Mouse (Mus musculus) ES-CJ7 (cell line): Measurements from ENCODE around the gene Kmt5a.
"Not testable (repeated sequence)": the region's sequence is repeated elsewhere in the genome, so short reads cannot be mapped to it uniquely, and the experiment has no call there.

Experiments used
- DNase-seq: peaks from one replicate; pipeline ENCODE4 v3.0.0; 2011; ENCODE audit warnings: low read depth, low spot score

Gene Kmt5a

DNA sequence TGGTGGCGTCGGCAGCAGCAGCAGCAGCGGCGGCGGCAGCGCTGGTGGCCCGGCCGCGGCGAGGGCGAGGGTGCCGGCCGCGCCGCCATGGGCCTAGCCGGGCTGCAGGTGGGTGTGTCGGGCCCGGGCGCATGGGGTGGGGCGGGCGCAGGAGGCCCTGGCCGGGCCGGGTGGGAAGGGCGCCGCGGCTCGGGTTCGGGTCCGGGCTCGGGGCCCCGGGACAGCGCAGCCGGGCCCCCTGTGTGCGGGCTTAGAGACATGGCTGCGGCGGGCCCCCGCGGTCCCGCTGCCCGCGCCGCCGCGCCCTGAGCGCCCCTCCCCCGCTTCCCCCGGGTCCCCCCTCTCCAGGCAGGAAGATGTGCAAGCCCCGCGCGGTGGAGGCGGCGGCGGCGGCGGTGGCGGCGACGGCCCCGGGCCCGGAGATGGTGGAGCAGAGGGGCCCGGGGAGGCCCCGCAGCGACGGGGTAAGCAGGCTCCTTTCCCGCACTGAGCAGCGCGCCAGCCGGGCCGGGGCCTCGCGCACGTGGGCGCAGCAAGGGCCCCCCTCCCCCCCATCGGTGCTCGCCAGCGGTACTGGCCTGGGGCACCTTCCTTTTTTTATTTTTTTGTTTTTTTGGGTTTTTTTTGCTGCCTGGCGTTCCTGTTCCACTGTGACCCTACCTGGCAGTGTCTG, 6.0 kb downstream of the Kmt5a start:
- DNase-seq = no peak

DNA sequence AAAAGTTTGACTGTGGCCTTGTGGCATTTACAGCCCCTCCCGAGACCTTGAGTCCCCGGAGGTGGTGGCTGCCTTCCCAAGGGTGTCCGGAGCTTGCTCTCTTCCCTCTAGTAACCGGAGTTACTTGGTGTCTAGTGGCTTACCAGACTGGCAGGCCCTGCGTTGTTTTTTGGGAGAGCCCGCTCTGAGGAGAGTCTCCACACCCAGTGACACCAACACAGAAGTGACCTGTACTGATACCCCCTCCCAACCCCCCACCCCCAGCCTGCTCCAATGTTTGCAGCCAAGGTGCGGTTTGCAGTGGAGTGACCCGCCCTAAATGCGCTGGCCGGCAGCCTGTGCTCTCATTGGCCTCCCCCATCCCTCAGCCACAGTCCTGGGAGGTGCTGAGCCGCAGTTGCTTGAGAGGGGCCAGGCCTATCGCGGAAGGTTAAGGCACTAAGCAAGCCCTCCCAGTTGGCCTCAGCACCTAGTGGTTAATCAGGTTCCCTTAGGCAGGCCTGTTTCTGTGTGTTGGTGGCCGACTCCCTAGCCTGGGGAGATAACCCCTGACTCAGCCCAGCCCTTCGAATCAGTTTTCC, 6.7 kb downstream of the Kmt5a start:
- DNase-seq = peak; percentile 91

DNA sequence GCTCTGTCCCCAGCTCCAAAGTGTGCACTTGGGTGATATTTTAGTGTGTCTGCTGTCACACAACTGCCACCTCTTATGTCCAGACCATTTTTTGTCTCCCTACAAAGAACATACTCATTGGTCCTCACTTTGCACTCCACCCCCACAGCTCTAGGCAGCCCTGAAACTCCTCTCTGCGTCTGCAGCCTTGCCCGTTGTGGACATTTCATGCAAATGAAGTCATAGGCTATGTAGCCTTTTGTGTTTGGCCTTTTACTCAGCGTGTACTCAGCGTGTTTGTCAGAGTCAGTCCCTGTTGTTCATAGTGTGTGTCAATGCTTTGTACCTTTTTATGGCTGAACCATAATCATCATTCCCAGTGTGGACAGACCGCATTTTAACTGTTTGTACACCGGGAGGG, 9.8 kb downstream of the Kmt5a start:
- DNase-seq = no peak

DNA sequence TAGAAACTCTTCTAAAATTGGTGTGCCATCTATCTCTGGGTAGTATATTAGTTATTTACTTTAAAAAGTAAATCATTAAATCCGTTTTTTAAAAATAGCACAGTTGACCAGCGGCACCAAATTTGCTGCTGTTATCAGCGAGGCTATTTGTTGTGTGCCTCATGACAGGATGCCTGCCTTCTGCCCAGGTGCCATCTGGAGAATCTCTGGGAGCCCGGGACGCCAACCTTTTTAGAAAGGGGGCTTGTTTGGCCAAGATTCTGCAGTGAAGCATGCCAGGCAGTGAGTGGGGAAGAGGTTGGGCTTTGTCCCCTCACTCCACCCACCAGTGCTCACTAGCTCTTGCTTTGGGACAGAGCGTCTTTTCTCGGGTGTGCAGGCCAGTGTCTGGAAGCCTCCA, 10.3 kb downstream of the Kmt5a start:
- no peak for DNase-seq

DNA sequence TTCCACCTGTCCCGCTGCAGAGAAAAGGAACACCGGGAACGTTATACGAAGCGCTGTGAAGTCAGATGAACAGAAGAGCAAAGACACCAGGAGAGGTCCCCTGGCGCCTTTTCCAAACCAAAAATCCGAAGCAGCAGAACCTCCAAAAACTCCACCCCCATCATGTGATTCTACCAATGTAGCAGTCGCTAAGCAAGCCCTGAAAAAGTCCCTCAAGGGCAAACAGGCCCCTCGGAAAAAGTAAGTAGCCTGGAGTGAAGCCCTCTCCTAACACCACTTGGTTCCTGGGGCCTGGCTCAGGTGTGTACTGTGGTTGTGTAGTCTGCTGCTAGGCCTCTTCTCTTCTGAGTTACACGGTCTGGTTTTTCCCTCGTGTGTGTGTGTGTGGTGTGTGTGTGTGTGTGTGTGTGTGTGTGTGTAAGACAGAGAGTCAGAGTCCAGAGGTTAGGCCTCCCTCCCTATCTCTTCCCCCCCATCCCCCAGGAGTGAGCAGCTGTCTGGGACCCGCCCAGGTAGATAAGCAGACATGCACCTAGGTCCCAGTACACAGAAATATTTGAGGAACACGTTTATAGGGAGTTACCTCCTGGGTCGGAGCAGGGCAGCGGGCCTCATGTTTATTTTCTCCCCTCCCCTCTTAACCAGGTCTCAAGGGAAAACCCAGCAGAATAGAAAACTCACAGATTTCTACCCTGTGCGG, 11.1 kb downstream of the Kmt5a start:
- no peak for DNase-seq

DNA sequence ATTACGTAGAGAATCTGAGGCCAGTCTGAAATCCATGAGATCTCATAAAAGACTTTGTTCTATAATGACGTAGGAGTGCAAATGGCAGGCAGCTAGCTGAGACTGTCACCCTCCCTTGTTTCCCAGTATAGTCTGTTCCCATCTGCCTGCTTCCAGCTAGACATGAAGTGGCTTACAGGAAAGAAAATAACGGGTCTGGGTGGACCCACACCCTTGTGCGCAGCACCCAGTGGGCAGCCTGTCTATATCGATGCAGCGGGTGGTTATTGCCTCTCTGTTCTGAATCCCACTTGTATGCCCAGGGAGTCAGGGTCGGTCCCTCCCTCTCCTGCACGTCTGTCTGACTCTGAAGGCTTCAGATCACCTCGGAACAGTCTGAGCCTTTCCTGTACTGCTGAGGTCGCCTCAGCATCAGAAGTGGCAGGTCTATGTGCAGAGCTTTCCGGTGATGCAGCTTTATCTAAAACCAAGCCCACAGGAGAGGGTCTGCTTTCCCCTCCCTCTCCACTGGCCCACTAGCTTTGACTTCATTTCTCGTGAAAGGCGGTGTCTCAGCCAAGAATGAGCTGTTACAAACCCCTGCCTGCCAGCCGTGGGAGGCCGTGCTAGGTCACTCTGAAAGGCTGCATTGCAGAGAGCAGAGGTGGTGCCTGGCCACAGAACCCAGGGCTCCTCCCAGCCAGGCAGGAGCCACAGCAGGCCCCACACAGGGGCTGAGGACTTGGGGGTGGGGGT, 12.9 kb downstream of the Kmt5a start:
- no peak for DNase-seq

DNA sequence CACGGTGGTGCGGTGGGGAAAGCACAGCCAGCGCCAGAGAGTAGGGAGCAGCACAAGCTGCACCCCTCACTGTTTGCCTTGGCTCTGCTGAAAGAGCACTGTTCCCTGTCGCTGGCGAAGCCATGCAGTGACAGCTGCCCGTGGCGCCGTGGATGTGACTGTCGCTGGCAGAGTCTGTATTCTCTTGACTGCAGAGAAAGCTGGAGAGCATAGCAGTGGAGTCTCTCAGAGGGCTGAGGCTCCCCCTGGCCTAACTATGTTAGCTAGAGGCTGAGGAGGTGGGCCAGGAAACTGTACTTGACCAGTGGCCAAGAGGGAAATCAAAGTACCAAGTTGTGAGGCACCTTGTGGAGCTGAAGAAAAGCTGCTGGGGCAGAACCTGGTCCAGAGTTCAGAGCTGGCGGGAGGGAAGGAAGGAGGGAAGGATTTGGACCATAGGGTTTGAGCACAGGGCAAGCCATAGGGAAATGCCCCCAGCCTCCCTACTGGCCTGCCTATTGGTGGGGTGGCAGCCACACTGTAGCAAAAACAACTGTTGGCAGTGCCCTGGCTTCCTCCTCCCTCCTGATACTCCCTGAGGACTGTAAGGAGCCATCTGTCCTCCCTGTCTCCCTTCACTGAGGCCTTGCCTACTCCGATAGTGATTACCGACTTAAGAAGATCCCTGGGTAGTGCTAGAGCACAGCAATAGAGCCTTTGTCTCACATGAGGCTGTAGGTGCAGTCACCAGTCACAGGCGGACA, 13.8 kb downstream of the Kmt5a start:
- no peak for DNase-seq

DNA sequence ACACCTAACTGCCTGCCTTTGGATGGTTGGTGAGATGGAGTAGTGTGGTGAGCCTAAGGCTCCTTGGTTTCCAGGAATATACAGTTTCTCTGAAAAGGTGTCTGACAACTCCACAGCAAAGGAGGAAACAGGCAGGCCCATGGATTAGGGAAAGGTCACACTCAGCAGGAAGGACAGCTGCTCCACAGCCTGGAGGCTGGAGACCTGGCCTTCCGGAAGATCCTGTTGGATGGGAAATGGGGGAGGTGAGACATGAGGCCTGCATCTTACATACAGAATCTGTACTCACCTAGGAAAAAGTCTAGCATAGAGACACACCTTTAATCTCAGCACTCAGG, 14.3 kb downstream of the Kmt5a start:
- DNase-seq = no peak

DNA sequence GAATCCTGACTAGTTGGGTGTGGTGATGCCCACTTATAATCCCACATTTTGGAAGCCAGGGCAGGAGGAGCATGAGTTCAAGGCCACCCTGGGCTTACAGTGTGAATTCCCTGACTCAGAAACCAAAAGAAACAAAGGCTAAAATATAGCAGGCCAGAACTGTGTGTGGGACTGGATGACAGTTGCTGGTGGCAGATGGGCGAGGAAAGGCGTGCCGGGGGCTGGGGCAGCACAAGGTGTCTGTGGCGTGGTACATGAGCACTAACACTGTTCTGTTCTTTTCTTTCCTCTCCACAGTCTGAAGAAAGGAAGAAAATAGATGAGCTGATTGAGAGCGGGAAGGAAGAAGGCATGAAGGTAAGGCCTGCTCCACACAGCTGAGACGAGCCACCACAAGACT, 17.0 kb downstream of the Kmt5a start:
- DNase-seq = no peak

DNA sequence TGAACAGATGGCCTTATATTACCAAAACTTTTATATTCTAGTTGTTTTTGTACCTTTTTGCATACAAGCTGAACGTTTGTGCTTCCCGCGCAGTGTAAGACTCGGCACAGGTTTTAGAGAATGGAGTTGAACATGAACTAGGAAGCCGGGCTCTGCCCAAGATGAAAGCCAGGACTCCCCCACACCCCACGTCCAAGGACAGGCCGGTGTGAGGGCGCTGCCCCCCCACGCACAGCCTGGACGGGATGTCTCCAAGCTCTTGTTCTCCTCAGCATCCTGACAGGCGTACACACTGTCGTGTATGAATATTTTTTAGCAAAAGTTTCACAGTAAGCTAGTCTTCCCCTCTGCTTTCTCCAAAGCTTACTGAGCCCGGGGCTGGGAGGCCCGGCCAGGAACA, 21.2 kb downstream of the Kmt5a start:
- DNase-seq = not testable (repeated sequence)

DNA sequence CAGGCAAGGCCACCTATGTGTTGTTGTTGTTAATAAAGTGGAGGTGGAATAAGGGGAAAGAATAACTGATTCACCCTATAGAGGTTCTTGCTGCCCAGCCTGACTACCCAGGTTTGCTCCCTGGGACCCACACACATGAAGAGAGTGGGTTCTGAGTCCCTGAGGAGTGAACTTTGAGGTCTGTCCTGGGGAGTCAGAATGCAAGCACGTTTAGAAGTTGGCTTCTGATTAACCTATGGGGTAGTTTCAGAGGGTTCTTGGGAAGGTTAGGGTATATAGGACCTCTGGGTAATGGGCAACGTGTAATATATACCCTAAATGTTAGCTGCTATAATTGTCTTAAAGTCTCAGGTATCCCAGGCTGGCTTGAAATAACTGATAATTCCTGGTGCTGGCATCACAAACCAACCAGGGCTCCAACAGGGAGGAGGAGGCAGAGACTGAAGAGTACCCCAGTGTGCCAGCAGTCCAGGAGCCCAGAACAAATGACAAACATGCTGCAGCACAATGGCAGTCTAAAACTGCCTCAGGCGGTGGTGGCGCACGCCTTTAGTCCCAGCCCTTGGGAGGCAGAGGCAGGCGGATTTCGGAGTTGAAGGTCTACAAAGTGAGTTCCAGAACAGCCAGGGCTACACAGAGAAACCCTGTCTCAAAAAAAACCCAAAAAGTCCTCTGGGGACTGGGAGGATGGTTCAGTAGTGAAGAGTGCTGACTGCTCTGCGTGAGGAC, 22.7 kb downstream of the Kmt5a start:
- no peak for DNase-seq

DNA sequence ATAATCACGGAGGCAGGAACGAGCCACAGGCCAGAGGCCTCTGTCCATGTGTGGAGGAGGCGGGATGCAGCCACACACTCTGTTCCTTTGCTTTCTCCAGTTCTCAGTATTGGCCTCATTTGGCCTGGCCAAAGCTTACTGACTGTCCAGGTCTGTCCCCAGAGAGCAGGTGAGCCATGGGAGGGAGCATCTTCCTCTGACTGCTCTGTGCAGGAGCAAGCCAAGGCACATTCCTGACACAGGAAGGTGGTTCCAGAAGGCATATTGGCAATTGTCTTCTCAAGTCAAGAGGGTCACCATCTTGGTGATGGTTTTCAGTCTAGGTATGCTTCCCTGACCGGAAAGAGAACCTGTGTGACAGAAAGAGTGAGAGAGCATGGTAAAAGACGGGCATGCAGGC, 23.7 kb downstream of the Kmt5a start:
- no peak for DNase-seq

DNA sequence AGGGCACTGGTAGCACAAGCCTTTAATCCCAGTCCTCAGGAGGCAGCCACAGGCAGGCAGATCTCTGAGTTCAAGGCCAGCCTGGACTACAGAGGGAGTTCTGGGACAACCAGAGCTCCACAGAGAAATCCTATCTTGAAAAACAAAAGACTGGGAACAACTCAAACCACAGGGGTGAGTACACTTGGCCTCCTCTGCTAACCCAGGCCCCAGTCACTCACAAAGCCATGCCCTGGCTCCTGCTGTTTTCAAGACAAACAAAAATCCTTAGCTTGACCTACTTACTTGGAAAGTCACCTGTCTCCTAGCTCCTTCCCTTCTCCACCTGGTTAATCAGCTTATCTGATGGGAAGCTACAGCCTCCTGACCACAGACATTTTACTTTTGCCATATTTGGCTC, 25.2 kb downstream of the Kmt5a start:
- DNase-seq = peak; percentile 65

DNA sequence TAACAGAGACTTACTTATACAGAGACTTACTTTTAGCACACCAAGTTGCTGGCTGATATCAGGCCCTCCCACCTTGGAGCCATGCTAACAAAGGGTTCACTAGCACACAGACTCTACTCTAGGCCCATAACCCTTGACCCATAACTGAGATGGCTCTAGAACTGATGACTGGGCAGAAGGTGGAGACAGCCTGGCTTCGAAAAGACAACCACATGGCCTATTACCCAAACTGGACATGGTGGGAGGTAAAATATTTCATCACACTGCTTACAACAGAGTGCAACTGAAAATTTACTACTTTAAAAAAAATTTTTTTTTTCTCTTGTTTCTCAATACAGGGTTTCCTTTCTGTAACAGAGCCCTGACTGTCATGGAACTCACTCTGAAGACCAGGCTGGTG, 28.0 kb downstream of the Kmt5a start:
- DNase-seq = no peak

DNA sequence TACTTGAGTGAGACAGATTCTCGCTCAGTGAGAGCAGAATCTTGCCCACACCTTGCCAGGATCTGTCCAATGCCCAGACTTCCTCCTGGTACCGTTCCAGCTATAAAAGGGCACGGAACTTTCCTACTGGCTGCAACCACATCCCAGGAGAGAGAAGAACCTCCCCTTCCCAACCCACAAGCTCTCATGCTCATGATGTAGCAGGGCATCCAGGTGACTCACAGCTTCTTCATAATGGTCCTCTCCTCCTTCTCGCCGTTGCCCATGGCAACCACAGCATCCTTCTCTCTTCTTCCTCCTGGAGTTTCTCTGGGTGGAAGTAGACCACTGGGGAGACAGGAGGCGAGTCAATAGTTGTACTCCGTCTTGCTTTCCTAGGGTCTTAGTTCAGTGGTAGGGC, 28.6 kb downstream of the Kmt5a start:
- no peak for DNase-seq

DNA sequence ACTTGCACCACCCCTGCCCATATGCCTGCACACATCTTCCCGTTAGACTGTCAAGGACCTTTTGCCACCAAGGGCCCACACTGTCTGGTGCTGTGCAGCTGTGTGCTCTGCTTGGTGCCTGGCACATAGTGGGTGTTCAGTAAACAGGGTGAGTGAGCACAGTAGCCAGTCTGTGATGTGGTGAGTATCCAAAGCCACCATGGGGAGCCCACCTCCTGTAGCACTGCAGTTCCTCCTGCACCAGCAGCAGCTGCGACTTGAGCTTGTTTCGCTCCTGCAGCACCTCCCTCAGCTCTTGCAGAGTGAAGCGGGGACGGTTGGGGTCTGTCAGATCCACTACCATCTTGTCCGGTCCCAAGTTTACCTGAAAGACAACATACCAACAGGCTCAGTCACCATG, 29.8 kb downstream of the Kmt5a start:
- no peak for DNase-seq

DNA sequence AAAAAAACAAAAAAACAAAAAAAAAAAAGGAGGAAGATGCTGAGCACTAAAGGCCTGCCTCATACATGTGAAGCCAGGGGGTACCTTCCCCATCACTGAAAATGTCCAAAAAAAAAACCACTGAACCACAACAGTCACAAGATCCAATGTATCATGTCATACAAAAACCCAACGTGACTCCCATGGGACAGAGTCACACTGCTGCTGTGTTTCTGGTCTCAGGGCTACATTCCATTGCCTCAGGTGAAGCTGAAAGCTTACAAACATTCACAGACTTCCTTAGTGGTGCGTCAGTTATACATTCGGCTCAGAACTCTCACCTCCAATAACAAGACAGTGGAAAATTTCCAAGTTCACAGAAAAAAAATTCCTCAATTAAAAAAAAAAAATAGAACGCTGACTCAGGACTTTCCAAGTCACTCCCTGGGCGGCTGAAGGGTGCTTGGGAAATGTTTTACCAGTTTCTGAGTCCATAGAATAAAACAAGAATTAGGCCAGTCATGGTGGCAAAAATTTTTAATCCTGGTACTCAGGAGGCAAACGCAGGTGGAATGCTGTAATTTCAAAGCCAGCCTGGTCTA, 31.0 kb downstream of the Kmt5a start:
- DNase-seq = no peak

DNA sequence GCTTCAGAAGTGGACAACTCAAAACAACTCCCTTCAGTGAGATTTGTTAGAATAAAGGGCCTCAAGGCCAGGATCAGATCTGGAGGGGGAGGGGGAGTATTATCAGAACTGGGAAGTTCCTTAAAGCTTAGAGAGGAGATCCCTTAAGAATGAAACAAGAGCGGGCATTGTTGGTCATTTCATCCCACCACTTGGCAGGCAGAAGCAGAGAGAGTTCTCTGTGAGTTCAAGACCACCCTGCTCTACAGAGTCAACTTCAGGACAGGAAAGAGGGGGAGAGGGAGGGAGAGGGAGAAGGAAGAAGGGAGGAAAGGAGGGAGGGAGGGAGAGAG, 39.1 kb downstream of the Kmt5a start:
- no peak for DNase-seq

DNA sequence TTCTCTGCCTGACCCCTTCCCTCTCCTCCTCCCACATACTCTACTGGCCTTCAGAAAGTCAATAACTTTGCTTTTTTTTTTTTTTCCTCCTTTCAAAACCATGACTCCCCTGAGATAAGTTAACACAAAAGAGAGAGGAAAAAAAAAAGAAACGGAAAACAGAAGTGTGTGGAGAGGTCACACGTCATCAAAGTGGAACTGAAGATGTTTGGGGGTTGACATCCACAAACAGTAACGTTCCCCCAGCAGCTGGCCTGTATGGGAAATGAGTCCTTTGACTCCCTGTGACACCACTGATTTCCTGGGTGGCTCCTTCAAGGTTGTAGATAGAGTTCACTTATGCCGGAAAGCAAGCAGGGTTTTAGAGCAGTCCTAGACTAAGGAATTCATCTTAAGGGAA, 40.4 kb downstream of the Kmt5a start:
- no peak for DNase-seq

DNA sequence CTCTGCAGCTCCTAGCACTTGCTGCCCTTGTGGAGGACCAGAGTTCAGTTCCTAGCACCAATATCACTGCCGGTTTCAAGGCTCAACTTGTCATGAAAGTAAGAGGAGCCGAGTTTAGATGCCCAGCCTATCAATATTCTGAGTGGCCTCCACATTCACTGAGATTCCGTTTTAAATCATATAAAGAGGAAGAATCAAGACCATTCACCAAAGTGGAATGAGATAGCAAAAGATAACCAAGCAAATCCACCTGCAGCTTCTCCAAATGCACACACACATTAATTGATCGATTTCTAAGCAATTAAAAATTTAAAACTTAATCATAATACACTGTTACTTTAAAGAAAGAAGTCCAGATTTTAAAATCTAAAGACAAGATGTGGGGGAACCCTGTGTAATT, 42.0 kb downstream of the Kmt5a start:
- no peak for DNase-seq

DNA sequence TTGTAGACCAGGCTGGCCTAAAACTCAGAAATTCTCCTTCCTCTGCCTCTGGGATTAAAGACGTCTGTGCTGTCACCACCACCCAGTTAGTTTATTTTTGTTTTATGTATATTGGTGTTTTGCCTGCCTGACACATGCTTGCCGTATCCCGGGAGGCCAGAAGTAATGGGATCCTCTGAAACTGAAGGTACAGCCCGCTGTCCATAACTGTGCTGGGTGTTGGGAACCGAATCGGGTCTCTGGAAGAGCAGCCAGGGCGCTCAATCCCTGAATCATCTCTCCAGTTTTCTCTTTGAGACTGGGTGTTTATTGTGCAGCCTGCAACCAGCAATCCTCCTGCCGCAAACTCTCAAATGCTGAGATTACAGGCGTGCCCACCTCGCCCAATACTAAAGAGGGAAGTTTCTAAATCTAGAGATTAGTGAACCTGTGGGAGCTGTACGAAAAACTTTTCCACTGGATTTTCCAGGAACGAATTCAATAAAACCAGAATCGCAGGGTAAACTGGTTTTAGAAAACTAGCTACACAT, 42.8 kb downstream of the Kmt5a start:
- no peak for DNase-seq
